Mouse (Mus musculus) intestine, embryonic 15.5 days (tissue): ENCODE measurements around the gene Nckap5. TPM values are rescaled to one million over a fixed set of nuclear protein-coding genes. Genes with fewer than 3 reads are reported as not detected.
A peak's percentile ranks its signal among the peaks of the same experiment; 100 is the strongest.
"Not testable (repeated sequence)": the region's sequence is repeated elsewhere in the genome, so short reads cannot be mapped to it uniquely, and the experiment has no call there.

Experiments
- ATAC-seq: fragments of 200-750 bp; cut with Nextera tagmentation; 2 replicates; pipeline ENCODE4 v1.8.0; 2017; ENCODE audit warnings: moderate TSS enrichment, moderate library complexity
- H3K27ac ChIP-seq: fragments of 300-500 bp; sonication (generic); 2 replicates; pipeline ENCODE4 v1.5.1; 2015; ENCODE audit warnings: mild to moderate bottlenecking, inconsistent platforms
- H3K27me3 ChIP-seq: fragments of 300-500 bp; sonication (generic); replicated peaks from 2 replicates; pipeline ENCODE4 v1.6.1; 2015; ENCODE audit warnings: inconsistent platforms
- H3K36me3 ChIP-seq: fragments of 300-500 bp; sonication (generic); 2 replicates; pipeline ENCODE4 v1.6.1; 2015; ENCODE audit warnings: inconsistent platforms
- H3K4me1 ChIP-seq: fragments of 300-500 bp; sonication (generic); replicated peaks from 2 replicates; pipeline ENCODE4 v1.6.1; 2015; ENCODE audit warnings: inconsistent platforms
- H3K4me2 ChIP-seq: fragments of 300-500 bp; sonication (generic); replicated peaks from 2 replicates; pipeline ENCODE4 v1.6.1; 2015; ENCODE audit warnings: mild to moderate bottlenecking, inconsistent platforms
- H3K4me3 ChIP-seq: fragments of 300-500 bp; sonication (generic); replicated peaks from 2 replicates; pipeline ENCODE4 v1.5.1; 2015; ENCODE audit warnings: inconsistent platforms
- H3K9ac ChIP-seq: fragments of 300-500 bp; sonication (generic); 2 replicates; pipeline ENCODE4 v1.6.1; 2015; ENCODE audit warnings: inconsistent platforms
- H3K9me3 ChIP-seq: fragments of 300-500 bp; sonication (generic); 2 replicates; pipeline ENCODE4 v1.6.1; 2016; ENCODE audit warnings: inconsistent platforms
- WGBS: fragments of 180-500 bp; shearing (Covaris S2); methylation state at CpG from one replicate; pipeline ENCODE4 v1.1.7; 2015; 5-methylcytosine and 5-hydroxymethylcytosine counted together
- polyA plus RNA-seq: library from polyadenylated mRNA; unstranded; fragments of >200 nt; fragmentation: Nextera tagmentation; extraction: Ambion mirVana; gene quantifications from 2 replicates; pipeline ENCODE4 v1.2.1, GENCODE M21; 2015

The Nckap5 gene
- polyA plus RNA-seq, 1 experiment from 2014 or later: 11.4 TPM

- Histone ChIP-seq H3K9me3 (no peaks in the 10 kb centered on the region), H3K4me1 (no peaks in the 10 kb centered on the region), H3K4me3 (no peak overlapping the region), H3K36me3 (no peaks in the 10 kb centered on the region), H3K27ac (no peak overlapping the region), H3K4me2 (no peak overlapping the region), H3K27me3 (no peaks in the 10 kb centered on the region), H3K9ac (no peak overlapping the region)
- WGBS: 91% methylated on average over 5 of the region's 5 CpGs
- no peak for ATAC-seq
Measured at GRCm38 (mm10) chr1:126042886-126043285, 787.7 kb downstream of the Nckap5 start.

GRCm38 (mm10) chr1:126027536-126027935 is 803.1 kb downstream of the Nckap5 start:
- no peak overlapping the region for H3K27ac ChIP-seq
- no peak for ATAC-seq
- H3K27me3 ChIP-seq: no peaks in the 10 kb centered on the region
- no peaks in the 10 kb centered on the region for H3K9me3 ChIP-seq
- H3K36me3 ChIP-seq: no peaks in the 10 kb centered on the region
- H3K4me3 ChIP-seq: no peak overlapping the region
- no peak overlapping the region for H3K9ac ChIP-seq
- 80% methylated on average over 8 of the region's 8 CpGs for WGBS
- H3K4me2 ChIP-seq: no peak overlapping the region
- H3K4me1 ChIP-seq: no peaks in the 10 kb centered on the region

GRCm38 (mm10) chr1:126024518-126024917 is 806.1 kb downstream of the Nckap5 start:
- Histone ChIP-seq H3K4me3 (no peak overlapping the region), H3K27me3 (no peaks in the 10 kb centered on the region), H3K4me1 (no peaks in the 10 kb centered on the region), H3K9ac (no peak overlapping the region), H3K36me3 (no peaks in the 10 kb centered on the region), H3K9me3 (no peaks in the 10 kb centered on the region), H3K4me2 (no peak overlapping the region), H3K27ac (no peak overlapping the region)
- ATAC-seq: 0 out of 2 replicates have a peak, but pooled peaks have one; percentile 36
- 61% methylated on average over 6 of the region's 6 CpGs for WGBS

- ATAC-seq: peak; percentile 66; the same call in 1 of the 2 replicates
- Histone ChIP-seq H3K4me1 (no peaks in the 10 kb centered on the region), H3K9ac (no peak overlapping the region), H3K4me3 (no peak overlapping the region), H3K27me3 (no peaks in the 10 kb centered on the region), H3K9me3 (no peaks in the 10 kb centered on the region), H3K36me3 (no peaks in the 10 kb centered on the region), H3K27ac (no peak overlapping the region), H3K4me2 (no peak overlapping the region)
- WGBS: 34% methylated on average over 10 of the region's 10 CpGs
Measured at GRCm38 (mm10) chr1:126022959-126023358, 807.6 kb downstream of the Nckap5 start.

- not testable (repeated sequence) for H3K4me1 ChIP-seq, H3K4me3 ChIP-seq, H3K4me2 ChIP-seq, H3K9ac ChIP-seq, H3K36me3 ChIP-seq, H3K27ac ChIP-seq, H3K27me3 ChIP-seq, H3K9me3 ChIP-seq
- peak; percentile 78 for ATAC-seq
- WGBS: 58% methylated on average over 6 of the region's 6 CpGs
Measured at GRCm38 (mm10) chr1:126018654-126019053, 811.9 kb downstream of the Nckap5 start.

- 85% methylated on average over 5 of the region's 5 CpGs for WGBS
- H3K27me3 ChIP-seq: no peaks in the 10 kb centered on the region
- no peaks in the 10 kb centered on the region for H3K4me1 ChIP-seq
- H3K4me3 ChIP-seq: no peak overlapping the region
- no peaks in the 10 kb centered on the region for H3K9me3 ChIP-seq
- H3K36me3 ChIP-seq: no peaks in the 10 kb centered on the region
- no peak overlapping the region for H3K27ac ChIP-seq
- no peak for ATAC-seq
- no peak overlapping the region for H3K9ac ChIP-seq
- H3K4me2 ChIP-seq: no peak overlapping the region
Measured at GRCm38 (mm10) chr1:126011661-126012091, 818.9 kb downstream of the Nckap5 start.

- Histone ChIP-seq H3K9me3 (no peaks in the 10 kb centered on the region), H3K27ac (no peak overlapping the region), H3K36me3 (no peaks in the 10 kb centered on the region), H3K27me3 (no peaks in the 10 kb centered on the region), H3K4me2 (no peak overlapping the region), H3K4me3 (no peak overlapping the region), H3K4me1 (no peaks in the 10 kb centered on the region), H3K9ac (no peak overlapping the region)
- ATAC-seq: no peak
- WGBS: 76% methylated on average over 4 of the region's 4 CpGs
Measured at GRCm38 (mm10) chr1:126007571-126007970, 823.0 kb downstream of the Nckap5 start.

- Histone ChIP-seq H3K9ac (no peak overlapping the region), H3K27me3 (no peaks in the 10 kb centered on the region), H3K4me2 (no peak overlapping the region), H3K4me1 (no peaks in the 10 kb centered on the region), H3K36me3 (no peaks in the 10 kb centered on the region), H3K9me3 (no peaks in the 10 kb centered on the region), H3K4me3 (no peak overlapping the region), H3K27ac (no peak overlapping the region)
- no peak for ATAC-seq
- 53% methylated on average over 5 of the region's 5 CpGs for WGBS
Measured at GRCm38 (mm10) chr1:126005672-126006071, 824.9 kb downstream of the Nckap5 start.

- ATAC-seq: no peak
- WGBS: 55% methylated on average over 3 of the region's 3 CpGs
Measured at GRCm38 (mm10) chr1:125996540-125996939, 834.1 kb downstream of the Nckap5 start.

GRCm38 (mm10) chr1:125987803-125988202 is 842.8 kb downstream of the Nckap5 start:
- H3K36me3 ChIP-seq: no peaks in the 10 kb centered on the region
- no peaks in the 10 kb centered on the region for H3K27me3 ChIP-seq
- no peak overlapping the region for H3K27ac ChIP-seq
- H3K9me3 ChIP-seq: no peaks in the 10 kb centered on the region
- no peak overlapping the region for H3K9ac ChIP-seq
- H3K4me1 ChIP-seq: no peaks in the 10 kb centered on the region
- H3K4me3 ChIP-seq: no peak overlapping the region
- ATAC-seq: no peak
- no peak overlapping the region for H3K4me2 ChIP-seq
- WGBS: 64% methylated on average over 3 of the region's 3 CpGs

More at GRCm38 (mm10) chr1:125996540-125996939, 834.1 kb downstream of the Nckap5 start:
- Histone ChIP-seq H3K9ac (no peak overlapping the region), H3K4me3 (no peak overlapping the region), H3K9me3 (no peaks in the 10 kb centered on the region), H3K36me3 (no peaks in the 10 kb centered on the region), H3K27me3 (no peaks in the 10 kb centered on the region), H3K27ac (no peak overlapping the region), H3K4me1 (no peaks in the 10 kb centered on the region), H3K4me2 (no peak overlapping the region)

- peak; percentile 82 for ATAC-seq
- H3K27me3 ChIP-seq: no peaks in the 10 kb centered on the region
- 41% methylated on average over 2 of the region's 2 CpGs for WGBS
- no peaks in the 10 kb centered on the region for H3K4me1 ChIP-seq
- H3K9me3 ChIP-seq: no peaks in the 10 kb centered on the region
- no peak overlapping the region for H3K27ac ChIP-seq
- no peaks in the 10 kb centered on the region for H3K36me3 ChIP-seq
- H3K9ac ChIP-seq: no peak overlapping the region
- H3K4me3 ChIP-seq: no peak overlapping the region
- no peak overlapping the region for H3K4me2 ChIP-seq
Measured at GRCm38 (mm10) chr1:125984570-125984969, 846.0 kb downstream of the Nckap5 start.

GRCm38 (mm10) chr1:125974649-125975048 is 856.0 kb downstream of the Nckap5 start:
- Histone ChIP-seq H3K9ac (no peak overlapping the region), H3K4me2 (no peak overlapping the region), H3K36me3 (no peaks in the 10 kb centered on the region), H3K9me3 (no peaks in the 10 kb centered on the region), H3K27me3 (no peaks in the 10 kb centered on the region), H3K4me1 (no peaks in the 10 kb centered on the region), H3K27ac (no peak overlapping the region), H3K4me3 (no peak overlapping the region)
- 83% methylated on average over 3 of the region's 3 CpGs for WGBS
- ATAC-seq: no peak

GRCm38 (mm10) chr1:125971933-125972332 is 858.7 kb downstream of the Nckap5 start:
- H3K4me1 ChIP-seq: no peaks in the 10 kb centered on the region
- no peaks in the 10 kb centered on the region for H3K9me3 ChIP-seq
- no peaks in the 10 kb centered on the region for H3K27me3 ChIP-seq
- H3K9ac ChIP-seq: no peak overlapping the region
- H3K36me3 ChIP-seq: no peaks in the 10 kb centered on the region
- no peak overlapping the region for H3K4me3 ChIP-seq
- WGBS: 76% methylated on average over 6 of the region's 6 CpGs
- ATAC-seq: no peak
- no peak overlapping the region for H3K27ac ChIP-seq
- no peak overlapping the region for H3K4me2 ChIP-seq
